Mouse (Mus musculus) c-Kit-positive CD71-negative TER-119-negative erythroid progenitor cells, embryonic 14.5 days (primary cell): Measurements from ENCODE around the gene Ror1.

Experiments used
- DNase-seq: peaks from one replicate; pipeline ENCODE4 v3.0.0-alpha.2; 2013; ENCODE audit warnings: low read depth

Ror1 gene

DNA sequence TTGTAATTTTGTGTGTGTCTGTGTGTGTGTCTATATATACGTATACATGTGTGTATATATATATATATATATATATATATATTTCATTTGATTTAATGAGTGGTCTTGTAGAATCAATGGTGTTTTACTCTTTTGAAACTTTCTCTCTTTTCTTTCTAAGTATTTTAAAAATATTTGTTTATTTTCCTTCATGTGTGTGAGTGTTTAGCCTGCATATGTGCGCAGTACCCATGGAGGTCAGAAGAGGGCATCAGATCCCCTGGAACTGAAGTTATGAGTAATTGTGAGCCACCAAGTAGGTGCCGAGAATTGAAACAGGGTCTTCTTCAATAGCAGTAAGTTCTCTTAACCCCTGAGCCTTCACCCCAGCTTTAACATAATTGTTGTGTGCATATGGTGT is 20.8 kb downstream of the Ror1 start:
- no peak for DNase-seq

DNA sequence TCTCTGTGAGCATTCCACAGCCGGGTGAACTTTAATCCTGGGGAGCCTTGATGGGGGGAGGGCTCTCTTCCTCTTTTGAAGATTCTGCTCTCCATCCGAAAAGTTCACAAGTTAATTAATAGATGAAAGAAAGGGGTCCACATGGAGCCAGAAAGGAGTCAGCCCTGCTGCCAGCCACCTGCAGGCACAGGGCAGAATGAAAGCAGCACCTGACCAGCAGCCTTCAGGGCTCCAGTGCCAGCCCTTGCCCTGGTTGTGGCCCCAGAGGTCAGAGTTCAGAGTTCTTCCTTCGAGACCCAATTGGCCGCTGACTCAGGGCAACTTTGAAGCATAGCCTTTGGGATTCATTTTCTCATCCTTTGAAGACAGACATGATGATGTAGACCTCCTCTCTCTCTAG is 23.1 kb downstream of the Ror1 start:
- no peak for DNase-seq

DNA sequence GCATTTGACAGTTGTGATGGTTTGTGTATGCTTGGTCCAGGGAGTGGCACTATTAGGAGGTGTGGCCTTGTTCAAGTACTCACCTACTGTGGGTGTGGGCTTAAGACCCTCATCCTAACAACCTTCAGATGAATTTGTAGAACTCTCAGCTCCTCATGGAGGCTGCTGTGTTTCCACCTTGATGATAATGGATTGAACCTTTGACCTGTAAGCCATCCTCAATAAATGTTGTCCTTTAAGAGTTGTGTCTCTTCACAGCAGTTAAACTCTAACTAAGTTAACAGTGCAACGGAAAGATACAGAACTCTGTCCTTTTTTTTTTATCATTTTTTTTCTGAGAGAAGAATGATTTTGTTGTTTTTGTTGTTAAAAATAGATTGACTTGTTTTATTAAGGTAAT is 23.8 kb downstream of the Ror1 start:
- no peak for DNase-seq

DNA sequence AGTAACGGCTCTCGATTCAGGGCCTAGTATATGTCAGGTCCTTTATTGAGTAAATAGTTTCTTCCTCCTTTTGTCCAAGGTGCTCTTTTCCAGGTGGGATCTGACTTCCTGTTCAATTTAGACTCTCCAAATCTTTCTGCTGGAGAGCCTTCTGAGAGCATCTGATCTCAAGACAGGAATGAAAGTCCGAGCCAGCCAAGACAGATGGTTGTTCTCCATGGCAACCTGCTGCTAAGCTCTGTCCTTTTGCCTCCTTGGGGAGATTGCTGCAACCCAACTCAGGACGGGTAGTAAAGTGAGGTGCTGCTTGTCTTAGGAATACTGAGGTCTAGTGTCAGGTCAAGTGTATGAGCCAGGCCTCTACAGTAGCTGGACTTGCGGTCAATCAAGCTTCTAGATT is 25.0 kb downstream of the Ror1 start:
- no peak for DNase-seq

DNA sequence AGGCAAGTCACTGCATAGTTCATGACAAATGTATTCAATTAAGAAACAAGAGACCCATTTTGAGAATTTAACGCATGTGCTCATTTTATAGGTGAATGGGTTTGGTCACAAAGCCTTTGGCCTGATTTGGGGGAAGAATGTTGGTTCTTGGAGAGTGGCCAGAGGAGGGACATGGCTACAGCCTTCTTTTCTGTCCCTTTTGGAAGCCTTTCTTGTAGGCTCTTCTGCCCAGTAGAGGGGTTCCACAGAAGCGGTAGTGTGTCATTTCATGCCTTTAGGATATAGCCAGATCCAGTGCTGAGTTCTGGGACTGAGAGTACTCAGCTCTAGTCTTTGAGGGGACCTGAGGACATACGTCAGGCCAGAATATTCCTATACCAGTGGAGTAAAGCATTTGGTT is 26.8 kb downstream of the Ror1 start:
- DNase-seq = no peak

DNA sequence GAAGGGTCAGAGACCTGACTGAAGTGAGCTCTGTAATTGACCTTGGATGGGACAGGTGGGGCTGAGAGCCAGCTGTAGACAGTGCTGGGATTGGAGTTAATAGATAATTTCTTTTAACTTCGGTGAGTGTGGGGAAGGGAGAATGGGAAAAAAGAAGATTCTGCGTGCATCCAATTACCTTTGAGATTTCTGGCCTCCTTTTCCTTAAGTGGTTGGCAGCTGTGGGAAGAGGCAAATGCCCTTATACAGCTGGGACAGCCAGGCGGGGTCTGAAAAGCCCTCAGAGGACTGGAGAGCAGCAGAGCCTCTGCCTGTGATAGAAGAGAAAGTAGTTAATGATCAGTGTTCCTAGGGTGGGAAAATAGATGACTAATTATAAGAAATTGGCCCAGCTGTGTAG is 27.9 kb downstream of the Ror1 start:
- DNase-seq = no peak

DNA sequence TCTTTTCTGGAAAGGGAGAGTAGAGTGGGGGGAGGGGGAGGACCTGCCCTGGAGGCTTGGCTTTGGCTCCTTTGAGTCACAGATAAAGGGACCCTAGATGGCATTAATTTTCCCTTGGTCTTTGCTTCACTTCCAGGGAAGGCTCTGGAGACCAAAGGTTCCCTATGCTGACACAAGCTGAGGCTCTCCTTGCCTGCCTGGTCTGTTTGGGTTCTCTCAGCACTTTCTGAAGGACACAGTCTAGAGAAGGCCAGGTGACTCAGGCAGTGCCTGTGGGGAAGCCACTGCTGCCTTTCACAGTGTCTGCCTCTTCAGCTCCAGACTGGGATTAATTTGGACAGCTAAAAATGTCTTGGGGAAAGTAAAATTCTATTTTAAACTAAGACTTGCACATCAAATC is 28.5 kb downstream of the Ror1 start:
- DNase-seq = no peak

DNA sequence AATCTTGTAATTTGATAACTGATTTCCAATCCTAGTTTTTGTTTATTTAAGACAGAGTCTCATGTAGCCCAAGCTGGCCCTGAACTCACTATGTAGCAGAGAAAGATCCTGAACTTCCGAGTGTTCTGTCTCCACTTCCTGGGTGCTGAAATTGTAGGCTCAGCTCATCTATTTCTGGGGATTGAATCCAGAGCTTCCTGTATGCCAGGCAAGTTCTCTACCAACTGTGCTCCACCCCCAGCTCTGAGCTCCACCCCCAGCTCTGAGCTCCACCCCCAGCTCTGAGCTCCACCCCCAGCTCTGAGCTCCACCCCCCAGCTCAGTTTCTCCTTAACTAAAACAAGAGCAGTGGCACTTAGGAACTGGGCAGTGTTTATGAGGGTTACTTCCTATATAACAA is 29.3 kb downstream of the Ror1 start:
- no peak for DNase-seq

DNA sequence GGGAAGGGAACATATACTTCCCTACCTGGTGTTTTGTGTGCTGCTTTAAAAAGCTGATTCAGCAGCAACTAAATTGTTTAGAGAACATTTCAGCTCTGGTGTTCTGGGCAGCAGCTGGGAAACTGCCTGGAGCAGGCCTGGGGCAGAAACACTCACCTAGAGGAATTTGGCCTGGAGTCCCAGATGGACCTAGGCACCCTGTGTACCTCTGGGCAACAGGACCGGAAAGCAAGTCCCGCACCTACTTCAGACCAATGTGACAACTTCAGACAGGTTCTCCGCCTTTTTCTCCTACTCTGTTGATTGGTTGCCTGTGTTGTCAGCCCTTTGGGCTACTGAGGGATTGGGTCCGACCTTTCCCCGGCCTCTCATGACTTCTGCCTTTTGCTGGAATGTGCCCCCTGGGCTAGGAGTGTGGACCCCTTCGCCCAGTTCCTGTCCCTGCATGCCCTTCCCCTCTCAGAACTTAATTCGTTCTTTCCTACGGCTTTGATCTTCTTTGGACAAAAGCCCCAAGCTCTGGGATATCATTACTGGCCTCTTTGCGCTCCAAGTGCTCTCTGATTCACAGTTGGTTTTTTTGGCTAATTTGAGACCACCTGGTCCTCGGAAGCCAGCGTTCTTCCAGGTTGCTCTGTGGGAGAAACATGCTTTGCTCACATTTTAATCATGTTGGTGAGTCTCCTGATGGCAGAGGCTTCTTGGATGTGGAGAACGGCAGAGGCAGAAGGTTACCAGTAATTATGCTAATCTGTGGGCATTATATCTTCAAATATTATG is 31.1 kb downstream of the Ror1 start:
- no peak for DNase-seq

DNA sequence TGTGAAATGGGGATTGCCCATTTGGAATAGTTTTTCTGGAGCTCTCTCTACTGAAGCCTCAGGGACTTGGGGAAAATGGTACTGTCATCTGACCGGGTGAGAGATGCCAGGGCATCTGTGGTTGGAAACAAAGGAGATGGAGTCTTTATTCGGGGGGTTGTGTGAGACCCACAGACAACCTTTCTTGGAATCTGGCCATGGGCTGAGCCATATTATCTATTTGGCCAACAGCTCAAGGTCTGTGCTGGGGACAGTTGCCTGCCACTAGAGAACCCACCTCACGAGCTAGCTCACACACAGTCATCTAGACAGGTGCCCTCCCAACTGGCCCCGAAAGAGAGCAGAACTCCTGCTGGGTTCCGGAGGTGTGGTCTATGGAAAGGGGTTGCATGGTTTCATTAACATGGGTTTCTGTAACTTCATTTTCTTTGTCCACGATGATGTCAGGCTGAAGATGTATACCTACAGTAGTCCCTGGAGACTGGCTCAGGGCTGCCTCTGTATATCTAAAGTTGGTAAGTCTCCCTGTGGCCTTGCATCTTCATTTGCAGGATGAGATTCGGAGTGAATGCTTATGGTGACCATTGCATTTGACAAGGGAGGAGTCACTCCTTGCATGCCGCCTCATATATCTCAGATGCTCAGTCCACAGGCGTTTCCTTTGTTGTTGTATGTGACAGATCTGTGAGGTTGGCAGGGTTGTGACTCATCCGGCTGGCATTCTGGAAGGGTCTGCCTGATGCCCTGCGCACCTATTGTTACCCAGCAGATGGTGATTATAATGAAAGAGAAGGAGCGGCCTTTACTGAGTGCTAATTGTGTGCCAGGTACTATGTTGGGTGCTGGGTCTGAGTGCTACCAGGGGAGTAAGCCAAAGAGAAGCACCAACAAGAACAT is 32.7 kb downstream of the Ror1 start:
- no peak for DNase-seq

DNA sequence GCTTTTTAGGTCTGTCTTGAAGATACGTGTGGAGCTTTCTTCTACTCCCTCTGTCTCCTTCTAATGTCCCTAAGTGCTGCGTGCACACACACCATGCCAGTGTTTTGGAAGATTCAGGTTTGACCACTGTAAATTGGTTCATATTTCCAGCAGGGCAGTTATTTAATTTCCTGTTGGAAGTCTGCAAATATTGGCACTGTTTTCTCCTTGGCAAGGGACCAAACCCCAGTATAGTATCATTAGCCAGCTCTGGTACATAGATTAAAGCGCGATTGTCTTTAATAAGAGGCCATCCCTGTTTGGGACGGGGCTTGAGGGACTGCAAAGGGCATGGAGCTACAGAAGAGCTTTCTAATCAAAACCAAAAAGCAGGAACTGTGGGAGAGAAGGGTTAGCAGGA is 33.6 kb downstream of the Ror1 start:
- DNase-seq = no peak

DNA sequence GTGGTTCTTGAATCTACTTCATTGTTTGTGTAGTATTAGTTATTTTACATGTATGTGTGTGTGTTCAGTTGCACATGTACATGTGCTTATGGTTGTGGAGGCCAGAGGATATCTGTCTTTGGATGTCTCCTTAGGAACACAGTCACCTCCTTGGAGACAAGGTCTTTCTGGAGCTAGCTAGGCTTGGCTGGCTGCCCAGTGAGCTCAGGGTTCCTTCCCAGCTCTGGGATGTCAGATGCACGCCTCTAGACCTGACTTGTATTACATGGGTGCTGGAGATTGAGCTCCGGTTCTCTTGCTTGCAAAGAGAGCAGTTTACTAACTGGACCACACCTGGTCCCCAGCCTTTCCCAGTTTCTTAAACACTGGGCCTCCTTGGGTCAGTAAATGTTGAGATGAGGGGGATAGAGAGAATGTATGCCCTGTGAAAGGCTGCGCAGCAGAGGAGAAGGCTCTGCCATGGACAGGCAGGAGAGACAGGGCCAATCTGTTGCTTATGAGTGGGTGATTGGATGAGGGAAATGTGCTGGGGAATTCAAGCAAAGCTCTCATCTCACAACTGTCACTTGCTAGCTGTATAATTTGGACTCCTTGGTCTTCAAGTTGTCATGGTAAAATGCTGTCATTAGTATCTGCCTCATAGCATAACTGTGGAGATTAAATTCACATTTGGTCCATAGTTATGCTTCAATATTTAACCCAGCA is 35.3 kb downstream of the Ror1 start:
- no peak for DNase-seq

DNA sequence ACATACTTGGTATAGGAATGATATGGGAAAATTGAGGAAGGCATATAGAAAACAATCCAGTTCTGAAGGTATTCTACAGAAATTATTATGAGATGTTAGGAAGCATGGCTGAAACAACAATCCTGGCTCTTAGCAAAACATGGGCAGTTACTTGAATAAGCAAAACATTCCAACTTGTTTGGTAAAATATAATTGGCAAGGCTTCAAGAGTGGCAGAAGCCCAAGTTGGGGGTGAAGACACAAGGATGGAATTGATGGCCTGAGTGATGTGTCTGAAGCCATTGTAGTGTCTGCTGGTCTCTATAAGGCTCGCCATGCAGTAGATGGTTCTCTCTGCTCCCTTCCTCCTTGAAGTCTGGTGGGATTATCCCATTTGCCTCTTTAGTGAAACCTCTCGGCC is 35.9 kb downstream of the Ror1 start:
- DNase-seq = no peak

DNA sequence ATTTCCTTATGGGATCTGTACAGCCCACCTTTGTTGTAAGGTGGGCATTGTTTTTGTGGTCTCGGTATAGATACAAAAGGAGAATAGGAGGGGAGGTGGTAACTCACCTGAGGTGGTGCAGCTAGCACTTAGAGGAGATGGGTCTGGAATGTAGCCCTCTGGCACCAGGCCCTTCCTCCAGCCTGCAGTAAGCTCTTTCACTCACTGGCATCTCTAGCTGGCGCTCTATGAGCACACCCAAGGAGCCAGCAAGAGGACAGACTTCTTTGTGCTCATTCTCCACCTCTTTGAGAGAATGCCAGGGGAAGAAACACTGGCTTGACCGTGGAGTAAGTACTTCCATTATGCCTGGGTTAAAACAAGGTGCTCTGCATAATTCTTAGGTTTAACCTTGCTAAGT is 36.7 kb downstream of the Ror1 start:
- DNase-seq = no peak

DNA sequence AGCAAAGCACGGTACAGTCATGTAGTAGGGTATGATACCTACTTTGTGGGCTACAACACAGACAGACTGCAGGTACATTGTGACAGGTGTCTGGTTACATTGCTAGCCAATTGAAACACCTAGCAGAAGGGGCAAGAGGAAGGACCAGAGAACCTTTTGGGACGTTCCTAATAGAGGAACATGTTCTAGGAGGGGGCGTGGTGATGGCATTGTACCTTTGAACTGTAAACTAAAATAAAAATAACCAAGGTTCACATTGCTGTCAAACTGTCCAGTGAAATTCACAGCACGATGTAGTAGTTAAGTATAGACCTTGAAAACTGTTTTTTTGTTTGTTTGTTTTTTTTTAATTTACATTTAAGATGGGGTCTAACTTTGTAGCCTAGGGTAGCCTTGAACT is 40.5 kb downstream of the Ror1 start:
- no peak for DNase-seq

DNA sequence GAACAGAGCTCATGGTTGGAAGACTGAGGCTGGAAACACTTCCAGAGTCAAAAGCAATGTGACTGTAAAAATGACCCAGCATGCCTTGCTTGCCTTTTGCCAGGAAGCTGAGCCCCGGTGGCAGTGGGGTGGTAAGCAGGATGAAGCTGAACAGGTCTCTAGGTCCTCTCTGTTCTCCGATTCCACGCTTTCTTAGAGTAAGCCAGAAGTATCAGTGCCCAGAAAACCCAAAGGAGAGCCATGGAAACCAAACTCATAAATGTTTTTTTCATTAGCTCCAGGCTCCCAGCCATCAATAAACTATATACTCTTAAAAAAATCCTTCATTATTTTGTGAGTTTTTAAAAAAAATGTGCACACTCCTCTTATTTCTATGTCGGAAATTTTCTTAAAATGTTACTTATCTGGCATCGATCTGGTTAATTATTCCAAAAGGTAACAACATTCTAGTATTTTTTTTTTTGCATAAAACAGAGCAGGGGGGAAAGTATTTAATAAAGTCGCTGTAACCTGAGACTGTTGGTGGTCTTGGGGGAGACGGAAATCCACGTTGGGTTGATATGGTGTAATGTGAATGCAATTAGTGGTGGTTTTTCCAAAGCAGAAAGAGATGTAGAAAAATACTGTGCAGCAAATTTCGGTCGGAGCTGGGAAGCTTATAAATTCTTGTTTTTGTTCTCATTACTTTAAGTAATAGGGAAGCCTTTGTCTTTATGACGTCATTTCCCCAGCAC is 41.7 kb downstream of the Ror1 start:
- DNase-seq = no peak

DNA sequence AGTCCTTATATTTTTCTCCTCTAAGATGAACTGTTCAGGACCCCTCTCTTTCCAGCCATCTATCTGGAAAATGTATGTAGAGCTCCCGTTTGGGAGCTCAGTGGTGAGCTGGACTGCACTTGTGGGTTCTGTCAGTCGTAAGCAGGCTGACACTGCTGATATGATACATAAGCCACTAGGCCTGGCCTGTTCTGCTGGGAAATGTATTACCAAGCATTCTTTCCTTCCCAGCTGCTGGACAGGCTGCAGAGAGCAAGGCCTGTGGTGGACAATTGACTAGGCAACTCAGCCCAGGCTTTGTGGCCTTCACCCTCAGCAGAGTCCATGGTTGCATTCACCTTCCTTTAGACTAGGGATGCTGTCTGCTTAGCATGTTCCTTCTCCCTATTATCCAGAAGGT is 46.0 kb downstream of the Ror1 start:
- no peak for DNase-seq

DNA sequence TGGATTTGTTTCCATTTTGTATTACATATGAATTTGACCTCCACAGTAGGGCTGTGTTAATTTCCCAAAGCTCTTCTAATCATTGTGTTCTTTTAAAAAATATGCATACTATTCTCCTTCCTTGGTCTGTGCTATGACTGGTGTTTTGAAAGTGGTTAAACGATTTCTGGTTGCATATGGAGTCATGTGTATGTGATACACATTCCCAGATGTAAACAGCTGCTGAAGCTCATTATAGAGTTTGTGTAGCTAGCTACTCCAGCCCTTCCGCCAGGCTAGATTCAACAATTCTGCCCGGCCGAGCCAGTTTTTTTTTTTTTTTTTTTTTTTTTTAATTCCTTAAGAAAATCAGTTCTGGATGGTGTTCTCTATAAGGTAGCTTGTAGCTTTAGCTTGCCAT is 49.2 kb downstream of the Ror1 start:
- no peak for DNase-seq

DNA sequence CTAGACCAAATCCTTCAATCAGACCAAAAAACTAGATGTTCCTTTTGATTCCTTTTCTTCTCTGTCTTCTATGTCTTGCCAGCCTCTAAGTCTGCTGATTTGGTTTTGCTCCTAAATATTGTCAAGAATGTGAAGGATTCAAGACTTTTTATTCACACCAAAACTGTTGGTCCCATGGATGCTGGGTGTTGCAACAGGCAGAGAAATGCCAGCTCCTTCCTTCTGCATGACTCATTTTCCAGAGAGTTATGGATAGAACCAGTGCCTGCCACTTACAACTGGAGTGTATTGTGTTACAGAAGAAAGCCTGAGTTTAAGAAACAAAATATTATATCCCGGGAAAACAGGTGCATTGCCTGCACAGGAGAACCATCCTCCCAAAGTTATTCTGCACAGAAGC is 55.2 kb downstream of the Ror1 start:
- DNase-seq = no peak

DNA sequence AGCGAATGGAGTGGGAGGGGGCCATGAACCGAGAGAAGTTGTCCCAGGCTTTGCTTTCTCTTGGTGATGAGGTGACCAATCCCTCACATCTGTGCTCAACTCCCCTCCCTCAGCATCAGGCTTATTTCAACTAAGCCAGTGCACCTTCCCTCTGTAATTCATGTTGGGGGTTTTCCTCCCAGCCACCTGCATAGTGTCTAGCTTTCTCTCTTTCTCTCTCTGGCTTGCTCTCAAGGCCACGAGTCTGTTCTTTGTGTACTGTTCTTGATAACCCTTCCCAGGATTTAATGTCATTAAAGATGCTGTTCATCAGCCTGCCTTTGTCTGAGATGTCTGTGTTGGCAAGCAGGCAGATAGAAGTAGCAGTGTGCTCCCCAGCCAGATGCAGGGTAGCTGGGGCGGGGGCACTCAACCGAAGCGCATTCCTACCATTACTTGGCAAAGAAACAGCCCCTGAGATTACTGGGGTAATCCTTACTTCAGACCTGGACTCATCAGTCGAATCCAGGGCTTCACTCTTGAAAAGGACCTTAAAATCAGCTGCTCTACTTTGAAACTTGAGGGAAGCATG is 59.1 kb downstream of the Ror1 start:
- DNase-seq = no peak

DNA sequence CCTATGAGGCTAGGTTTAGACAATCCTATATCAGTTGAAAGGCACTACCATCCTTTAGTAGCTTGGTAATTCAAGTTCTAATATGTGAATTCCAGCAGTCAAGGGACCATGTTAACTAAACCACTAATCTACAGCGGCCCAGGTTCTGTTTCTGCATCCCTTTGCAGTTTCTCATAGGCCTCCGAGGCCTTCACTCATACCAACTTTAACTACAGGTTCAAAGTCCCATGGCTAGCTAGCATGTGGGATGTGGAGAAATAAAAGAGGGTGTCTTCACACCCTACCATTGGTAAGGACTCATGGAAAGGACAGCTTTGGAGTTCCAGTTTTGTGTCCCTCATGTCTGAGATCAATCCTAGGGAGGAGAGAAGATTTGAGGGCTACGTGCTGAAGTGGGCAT is 60.1 kb downstream of the Ror1 start:
- DNase-seq = no peak

DNA sequence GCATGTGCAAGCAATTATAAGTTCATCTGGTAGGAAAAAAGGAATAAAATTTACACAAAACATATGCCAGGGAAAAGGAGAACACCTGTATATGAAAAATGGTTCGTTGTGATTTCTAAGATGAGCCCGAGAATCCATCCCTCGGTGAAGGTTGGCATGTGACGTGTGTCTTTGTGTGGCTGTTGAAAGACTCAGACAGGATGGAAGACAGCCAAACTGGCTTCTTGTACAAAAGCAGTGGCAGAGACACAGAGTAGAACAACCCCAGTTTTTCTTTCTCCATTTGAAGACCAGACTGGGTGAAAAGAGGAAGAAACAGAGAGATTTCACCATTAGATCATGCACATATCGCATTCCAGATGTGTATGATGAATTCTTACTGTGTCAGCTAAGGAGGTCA is 62.8 kb downstream of the Ror1 start:
- DNase-seq = no peak
